Mouse (Mus musculus): ENCODE data around the gene Erbb4.

Gene Erbb4

DNA sequence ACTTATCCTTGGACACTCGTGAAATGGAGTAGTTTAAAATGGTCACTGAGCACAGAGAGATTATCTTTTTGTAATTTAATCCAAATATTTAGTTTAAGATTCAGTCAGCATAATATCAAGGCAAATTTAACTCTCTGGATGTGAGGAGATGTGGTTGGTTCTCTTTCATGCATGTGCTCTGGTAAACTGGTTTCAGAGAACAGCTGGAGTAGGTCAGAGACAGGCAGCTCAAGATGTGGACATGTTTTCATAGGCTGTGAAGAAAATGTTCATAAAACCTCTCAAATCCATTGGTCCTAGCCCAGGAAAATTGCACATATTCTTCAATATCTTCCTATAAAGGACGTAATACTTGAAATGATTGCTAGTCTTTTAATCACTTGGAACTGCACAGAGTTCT lies 590.0 kb downstream of the Erbb4 start:
- DNase-seq (ENCODE audit: low spot score) = no peak

DNA sequence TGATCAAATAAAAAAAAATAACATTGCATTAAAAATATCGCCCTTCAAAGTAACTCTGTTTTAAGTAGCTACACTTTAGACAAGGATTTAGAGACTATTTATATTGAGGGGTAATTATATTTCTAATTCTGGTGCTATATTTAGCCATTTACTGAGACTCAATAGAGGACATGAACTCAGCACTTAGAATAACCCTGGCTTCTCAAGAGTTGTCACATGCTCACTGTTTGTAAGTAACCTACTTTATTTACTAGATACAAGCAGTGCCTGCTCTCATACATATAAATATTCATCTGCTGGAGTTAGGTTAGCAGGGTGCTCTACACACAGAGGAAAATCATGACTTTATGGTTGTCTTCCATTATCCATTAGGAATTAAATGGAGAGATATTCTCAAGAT lies 604.0 kb downstream of the Erbb4 start:
- no peak for DNase-seq (ENCODE audit: low spot score)

DNA sequence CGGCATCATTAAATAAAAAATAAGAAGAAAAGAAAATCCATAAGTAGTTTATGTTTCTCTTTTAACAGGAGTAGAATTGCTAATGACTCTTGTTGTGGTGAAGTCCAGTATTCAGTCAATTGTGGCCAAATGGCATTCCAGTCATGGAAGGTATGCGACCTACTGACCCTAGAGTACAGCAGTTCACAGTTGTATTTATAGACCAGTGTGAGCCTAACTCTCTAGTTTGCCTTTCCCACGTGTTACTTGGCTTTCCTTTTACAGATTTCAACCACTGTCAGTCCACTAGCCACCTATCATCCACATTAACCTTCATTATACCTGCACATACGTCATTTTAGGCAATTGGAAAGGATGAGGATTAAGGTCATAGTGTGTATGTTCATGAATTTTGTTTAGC lies 606.3 kb downstream of the Erbb4 start:
- no peak for DNase-seq (ENCODE audit: low spot score)

DNA sequence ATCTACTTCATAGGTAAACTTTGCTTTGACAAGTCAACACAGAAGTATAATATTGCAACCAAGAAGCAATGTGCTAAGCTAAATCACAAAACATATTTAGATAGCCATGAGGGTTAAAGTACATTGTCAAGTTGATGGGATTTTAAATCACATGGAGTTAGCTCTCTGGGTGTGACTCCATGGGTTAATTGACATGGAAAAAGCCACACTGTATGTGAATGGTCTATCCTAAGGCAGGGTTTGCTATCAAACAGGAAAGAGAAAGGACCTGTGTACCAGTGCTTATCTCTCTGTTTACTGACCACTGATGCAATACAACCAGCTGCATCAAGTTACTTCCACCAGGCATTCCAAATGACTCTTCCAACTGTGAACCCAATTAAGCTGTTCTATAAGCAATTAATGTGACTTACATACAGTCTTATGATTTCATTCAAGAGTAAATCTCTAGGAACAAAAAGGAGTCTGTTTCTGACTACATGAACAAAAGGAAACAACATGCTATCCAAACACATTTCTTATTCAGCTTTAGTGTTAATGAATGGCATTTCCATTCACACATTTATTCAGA lies 641.4 kb downstream of the Erbb4 start:
- no peak for DNase-seq (ENCODE audit: low spot score)

DNA sequence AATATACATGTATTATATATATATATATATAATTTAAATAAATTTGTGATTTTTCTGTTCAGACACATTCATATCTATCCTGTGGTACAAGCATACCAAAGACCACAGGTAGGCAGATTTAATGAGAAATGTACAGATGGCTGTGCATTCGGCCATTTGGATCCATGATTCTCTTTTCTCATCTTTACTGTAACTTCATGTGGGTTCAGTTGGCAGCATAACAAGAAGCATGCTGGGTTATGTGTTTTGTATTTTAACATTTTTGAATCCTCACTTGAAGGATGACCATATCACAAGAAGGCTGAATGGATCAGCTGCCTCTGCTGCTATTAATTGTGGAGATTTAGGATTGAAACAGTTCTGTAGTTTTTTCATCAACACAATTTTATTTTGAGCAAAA lies 656.6 kb downstream of the Erbb4 start:
- no peak for DNase-seq (ENCODE audit: low spot score)

DNA sequence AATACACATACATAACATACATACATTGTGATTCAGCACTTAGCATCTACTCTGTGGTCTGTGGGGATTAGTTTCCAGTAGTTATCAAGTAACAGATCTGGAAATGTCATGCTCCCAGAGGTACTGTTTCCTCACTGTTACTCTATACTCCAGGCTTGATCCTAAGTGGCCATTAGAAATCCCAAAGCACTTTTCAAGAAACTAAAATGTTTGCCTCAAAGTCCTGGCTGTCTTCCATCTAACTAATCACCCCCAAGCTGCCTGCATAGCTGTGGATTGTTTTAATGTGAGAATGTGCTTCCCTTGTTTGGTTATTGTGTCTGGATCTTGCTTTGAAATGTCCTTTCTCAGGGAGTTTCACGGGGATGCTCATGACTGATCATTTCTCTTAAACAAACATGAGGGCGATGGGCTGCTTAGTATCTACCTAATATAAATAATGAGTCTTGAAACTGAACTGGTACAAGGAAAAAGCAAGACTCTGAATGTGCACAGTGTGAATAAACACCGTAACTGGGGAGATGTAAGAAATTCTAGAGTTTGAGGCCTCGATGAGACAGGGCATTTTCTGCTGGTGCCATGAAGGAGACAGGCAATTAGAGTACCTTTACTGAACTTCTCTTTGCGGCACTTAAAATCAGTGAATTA lies 683.4 kb downstream of the Erbb4 start:
- no peak for DNase-seq (ENCODE audit: low spot score)

DNA sequence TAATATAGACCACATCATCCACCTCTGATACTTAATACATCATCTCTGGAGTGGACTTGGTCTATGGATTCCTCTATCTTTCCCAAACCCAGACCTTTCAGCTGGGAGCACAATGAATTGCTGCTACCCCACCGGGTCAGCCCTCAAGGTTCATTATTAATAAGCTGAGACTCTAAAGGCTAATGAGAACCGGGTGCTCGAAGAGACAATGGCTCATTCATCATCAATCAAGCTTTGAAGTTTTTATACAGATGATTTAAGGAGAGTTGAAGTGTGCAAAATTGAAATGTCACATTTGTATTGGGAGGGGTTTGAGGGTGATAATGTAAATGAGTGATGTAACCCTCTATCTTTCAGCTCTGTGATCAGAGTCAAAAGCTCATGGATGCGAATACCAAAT lies 706.7 kb downstream of the Erbb4 start:
- no peak for DNase-seq (ENCODE audit: low spot score)

DNA sequence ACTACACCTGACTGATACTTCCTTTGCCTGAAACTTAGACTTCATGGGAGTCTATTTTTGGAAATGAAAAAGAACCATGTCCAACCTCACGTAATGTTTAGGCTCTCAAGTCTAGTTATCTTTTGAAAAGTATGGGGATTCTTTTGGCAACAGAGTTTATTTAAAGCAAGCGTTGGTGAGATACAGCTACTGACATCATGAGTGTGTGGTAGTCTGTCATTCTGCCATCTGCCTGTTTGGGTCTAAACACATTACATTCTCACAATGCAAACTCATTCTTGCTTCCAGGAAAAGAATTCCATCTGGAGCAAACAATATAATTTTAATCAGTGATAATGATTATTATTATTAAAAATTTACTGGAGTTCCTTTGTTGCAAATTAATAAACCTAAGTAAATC lies 736.3 kb downstream of the Erbb4 start:
- no peak for DNase-seq (ENCODE audit: low spot score)

DNA sequence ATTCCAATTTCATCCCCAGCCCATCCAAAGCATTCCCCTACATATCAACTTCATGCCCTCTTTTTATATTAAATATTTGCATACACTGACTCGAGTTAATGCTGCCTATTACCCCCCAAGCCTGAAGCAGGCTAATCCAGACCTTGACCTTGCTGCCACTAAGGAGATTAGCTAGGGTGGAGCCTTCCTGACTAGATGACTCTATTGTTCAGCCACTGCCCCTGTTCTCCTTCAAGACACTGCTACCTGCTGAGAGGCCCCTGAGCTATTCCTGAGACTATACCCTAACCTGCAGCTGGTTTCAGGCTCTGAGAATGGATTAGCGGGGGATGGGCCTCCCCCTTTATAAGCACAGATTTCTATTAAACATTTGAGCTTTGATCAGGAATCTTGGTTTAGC lies 774.1 kb downstream of the Erbb4 start:
- no peak for DNase-seq (ENCODE audit: low spot score)

DNA sequence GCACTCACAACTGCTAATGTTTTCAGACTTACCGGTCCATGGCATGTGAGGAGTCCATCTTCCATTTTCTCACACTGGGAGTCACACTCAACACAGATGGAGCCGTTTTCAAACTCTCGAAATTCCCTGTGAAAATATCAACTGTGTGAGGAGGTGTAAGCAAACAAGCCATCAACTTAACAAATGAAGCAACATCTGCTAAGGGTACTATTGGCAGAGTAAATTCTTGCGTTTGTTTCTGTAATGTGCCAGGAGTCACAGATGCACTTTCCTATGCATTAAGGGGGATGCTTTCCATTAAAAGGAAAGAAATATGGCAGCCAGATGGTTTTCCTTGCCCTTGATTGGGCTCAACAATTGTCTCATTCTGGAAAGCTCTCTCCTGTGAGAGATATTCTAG lies 802.0 kb downstream of the Erbb4 start:
- DNase-seq (ENCODE audit: low spot score) = no peak

DNA sequence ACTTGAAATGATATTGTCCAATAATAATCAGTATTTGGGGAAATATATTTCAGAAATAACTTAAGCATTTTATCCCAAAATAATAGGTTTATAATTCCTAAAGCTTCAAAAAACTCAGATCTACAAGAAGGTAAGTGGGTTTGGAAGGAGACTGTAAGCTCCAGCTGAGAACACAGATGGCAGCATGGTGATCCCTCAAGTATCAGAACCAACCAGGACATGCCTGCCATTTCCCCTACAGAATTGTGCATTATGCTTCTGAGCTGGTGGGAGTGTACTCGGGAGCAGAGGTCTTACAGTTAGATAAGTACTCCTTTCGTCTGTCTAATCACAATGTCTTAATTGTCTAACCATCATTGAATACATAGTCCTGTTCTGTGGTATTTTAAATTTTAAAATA lies 823.4 kb downstream of the Erbb4 start:
- DNase-seq (ENCODE audit: low spot score) = no peak

DNA sequence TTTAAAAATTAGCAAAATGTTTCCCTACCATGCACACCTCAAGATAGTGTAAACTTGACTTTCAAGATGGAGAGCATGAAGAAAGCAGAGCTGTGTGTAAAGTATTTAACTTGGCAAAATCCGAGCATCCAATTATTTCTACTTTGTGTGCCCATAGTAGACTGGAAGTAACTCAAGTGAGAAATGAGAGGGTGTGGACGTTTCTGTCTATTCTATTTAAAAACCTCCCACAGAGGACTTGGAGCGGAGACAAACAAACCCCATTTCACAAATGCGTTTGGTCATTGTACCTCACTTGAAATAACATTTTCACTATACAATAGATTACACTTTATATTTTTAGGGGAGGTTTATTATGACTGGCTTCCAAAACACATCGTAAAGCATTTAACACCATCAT lies 832.0 kb downstream of the Erbb4 start:
- no peak for DNase-seq (ENCODE audit: low spot score)

DNA sequence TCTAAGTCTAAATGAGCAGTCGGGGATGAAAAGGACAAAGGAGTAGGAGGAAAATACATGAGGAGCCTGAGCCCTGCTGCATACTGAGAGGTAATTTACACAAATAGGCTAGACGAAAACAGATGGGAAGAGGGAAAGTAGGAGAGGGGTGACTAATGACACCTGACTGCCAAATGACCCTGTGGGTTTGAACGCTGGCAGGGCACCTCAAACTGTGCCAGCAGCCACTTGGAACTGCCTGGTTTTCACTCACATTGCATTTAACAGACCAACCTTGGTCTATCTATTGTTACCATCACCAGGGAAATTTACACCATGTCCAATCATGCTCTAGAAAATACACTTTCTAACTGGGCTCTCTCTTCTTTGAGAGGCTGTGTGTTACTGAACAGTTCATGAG lies 929.3 kb downstream of the Erbb4 start:
- no peak for DNase-seq (ENCODE audit: low spot score)

DNA sequence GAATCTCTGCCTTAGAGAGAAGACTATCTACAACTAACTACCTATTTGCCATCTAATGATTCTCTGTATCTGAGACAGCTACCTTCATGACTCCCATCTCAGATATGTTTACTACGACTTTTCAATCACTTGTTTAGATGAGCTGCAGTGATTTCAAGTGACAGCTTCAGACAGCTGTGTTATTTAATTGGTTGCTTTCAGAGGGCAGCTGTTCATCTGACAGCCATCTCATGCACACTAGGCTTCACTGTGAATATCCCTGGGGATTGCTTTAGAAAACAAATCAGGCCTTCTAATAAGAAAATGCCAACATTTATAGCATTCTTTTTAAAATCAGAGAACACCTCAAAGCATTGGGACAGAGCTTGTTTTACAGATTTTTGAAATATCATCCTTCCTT lies 952.6 kb downstream of the Erbb4 start:
- DNase-seq (ENCODE audit: low spot score) = no peak

DNA sequence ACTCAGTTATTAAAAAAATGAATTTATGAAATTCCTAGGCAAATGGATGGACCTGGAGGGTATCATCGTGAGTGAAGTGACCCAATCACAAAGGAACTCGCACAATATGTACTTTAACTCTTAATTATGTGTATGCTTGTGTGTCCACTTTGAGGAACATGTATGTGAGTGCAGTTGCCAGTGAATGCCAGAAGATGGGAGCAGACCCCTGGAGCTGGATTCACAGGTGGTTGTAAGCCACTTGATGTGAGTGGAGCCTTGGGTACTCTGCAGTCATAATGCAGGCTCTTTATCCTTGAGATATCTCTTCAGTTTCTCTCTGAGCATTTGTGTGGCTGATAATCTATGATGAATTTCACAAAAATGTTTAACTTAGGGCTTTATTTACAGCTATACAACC lies 957.3 kb downstream of the Erbb4 start:
- no peak for DNase-seq (ENCODE audit: low spot score)

DNA sequence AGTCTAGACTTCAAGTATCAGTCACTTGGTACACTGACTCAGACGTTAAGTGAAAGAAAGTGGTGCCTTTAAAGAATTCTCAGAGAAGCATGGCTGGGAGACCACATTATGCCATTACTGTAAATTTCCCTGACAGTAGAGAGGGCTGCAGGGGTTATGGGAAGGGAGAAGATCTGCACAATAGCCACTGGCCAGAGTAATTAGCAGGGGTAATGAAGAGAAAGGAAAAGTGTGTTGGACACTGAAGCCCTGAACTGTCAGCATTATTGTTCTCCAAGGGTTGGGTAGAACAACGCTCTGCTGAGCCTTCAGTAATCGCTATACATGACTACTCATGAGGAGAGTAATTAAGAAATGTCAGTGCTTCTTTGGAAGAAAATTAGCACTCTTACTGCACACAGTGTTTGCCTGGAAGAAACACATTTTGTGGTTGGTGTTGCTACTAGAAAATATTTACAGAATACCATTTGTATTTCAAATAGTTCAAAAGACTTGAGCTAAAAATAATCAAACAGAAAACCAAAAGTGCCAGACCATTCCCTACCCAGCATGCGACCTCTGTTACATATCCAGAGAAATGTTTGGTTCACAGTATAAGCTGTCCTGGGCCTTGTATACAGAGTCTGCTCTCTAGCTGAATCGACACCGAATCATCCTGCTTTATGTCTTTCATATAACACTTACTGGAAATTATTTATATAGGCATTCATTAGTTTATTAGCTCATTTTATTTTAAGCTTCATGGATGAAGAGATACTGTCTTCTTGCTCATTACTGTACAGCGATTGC lies 965.1 kb downstream of the Erbb4 start:
- no peak for DNase-seq (ENCODE audit: low spot score)

DNA sequence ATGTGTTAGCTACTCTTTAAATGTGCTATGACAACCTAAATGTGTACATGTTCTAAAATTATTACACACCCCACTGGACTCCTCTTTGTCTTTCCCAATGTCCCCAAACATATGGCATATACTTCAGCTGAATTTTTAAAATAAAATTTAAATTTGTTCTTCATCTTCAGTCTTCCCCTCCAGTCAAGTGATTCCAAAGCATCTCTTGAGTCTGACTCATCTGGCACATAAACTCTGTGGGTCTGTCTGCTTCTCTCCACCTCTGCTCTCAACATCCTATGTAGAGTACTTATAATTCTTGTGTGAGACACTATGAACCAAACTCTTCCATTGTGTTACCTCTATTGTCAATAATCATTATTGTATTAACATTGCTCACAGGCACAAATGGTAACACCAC lies 972.9 kb downstream of the Erbb4 start:
- DNase-seq (ENCODE audit: low spot score) = no peak

DNA sequence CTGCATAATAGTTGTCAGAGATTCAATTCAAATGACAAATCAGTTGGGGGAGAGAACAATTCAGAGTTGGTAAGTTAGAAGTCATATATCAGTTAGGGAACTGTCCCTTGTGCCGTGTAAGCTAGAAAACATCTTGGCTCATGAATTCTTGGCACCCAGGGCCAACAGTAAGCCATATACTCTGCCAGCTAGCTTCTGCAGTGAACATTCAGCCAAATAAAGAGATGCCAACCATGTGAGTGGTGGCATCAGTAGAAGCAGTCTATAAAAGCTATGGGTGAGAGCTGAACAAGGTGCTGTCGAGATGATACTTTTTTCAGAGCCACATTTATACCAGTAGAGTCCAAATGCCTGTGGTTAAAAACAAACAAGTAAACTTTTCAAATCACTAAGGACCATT lies 973.4 kb downstream of the Erbb4 start:
- DNase-seq (ENCODE audit: low spot score) = no peak

DNA sequence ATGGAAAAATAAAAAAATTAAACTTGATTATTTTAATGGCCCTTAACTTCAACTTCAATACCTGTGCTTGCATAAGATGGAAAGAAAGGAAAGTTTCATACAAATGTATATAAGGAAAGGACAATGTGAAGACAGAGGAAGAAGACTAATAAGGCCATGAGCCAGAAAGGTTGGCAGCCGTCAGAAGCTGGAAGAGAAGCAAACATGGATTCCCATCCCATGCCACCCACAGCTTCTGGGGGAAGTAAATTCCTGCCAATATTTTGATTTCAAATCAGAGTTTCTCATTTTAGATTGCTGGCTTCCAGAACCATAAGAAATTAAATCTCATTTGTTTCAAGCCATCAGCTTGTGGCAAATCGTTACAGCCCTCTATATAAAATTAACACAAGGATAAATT lies 984.3 kb downstream of the Erbb4 start:
- DNase-seq (ENCODE audit: low spot score) = no peak

DNA sequence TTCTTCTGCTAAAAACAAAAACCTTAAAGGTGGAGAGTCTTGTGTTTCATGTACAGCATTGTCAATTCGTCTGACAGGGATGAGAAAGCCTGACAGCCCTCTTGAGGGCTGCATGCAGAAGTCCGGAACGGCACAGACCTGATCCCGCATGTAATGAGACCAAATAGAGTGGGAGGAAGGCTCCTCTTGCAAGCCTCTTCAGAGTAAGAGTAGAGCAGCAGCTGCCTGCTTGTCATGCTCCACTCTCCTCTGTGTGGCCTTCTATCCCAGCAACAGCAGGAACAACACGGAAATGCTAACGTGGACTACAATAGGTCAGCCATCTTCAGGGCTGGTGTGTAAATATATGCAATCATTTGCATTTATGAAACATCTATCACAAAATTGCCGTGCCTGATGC lies 987.5 kb downstream of the Erbb4 start:
- no peak for DNase-seq (ENCODE audit: low spot score)

DNA sequence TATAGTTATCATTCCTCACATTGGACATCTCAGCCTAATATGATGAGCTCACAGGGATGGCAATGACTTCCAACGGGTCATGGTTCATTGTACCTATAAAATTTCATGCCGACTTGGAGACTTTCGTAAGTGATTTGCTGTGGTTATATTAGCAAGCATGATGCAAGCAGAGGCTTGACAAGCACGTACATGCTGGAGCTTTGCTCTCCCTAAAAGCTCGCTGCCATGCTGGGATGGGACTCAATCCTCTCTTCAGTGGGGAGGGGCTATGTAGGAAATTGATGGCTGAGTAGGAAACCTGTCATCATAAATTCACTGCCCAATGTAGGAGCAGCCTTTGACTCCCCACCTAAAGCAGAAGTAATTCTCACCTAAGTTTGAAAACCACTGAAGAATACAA lies 992.1 kb downstream of the Erbb4 start:
- DNase-seq (ENCODE audit: low spot score) = no peak

DNA sequence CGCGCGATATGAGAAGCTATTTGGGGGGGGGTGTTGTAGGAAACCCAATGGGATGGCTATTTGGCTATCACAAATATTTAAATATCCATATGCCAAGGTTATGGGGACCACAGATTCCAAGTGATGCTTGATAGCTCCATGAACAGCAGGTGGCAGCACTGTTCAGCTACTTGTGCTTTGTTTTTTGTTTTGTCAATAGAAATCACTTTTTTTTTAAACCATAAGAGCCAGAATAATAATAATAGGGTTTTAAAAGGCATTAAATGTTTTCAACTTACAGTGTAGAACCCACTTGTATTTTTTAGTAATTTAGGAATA lies 1001.4 kb downstream of the Erbb4 start:
- DNase-seq (ENCODE audit: low spot score) = no peak

DNA sequence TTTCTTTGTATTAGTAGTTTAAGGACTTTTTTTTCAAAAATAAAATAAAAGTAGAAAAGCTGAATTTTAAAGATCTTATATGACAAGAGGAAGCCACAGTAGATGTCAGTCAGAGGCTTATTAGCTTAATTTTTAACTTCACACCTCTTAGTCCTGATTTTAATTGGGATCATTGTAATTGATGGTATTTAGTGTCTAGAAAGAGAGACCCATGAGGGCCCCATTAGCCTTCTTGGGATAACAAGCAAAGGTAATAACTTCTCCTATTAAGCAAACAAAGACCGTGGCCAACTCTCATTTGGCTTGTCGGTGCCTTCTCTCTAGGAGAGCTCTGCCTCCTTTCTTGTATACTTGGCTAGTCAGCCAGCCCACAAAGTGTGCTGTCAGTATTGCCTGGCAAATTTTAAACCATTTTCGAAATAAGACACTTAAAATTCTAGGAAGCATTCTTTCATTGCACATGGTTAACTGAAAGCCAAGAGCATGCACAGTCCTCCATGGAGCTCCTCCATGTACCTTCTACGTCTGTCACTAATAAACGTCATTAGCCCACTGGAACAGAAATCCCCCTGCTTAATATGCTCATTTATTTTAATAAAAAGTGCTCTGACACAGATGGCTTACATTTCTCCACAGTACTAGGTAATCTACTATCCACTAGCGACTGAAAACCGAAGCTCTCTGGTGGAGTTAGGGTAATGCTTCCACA lies 1001.9 kb downstream of the Erbb4 start:
- DNase-seq (ENCODE audit: low spot score) = no peak

All from ovary, adult 18-20 months (tissue).